Mouse (Mus musculus): ENCODE data around the gene 1700001P01Rik. TPM values are rescaled to one million over a fixed set of nuclear protein-coding genes. Genes with fewer than 3 reads are reported as not detected.
A peak's percentile ranks its signal among the peaks of the same experiment; 100 is the strongest.

The 1700001P01Rik gene
- polyA plus RNA-seq, 1 experiment from 2014 or later = not detected

- Histone ChIP-seq H3K9me3 (ENCODE audit: control insufficient read depth, low read length) (no peaks in the 10 kb centered on the region), H3K4me2 (ENCODE audit: low read length) (peak overlapping the region; percentile 47), H3K27me3 (ENCODE audit: control insufficient read depth, insufficient read depth, low read length) (no peaks in the 10 kb centered on the region), H3K27ac (replicated peaks; ENCODE audit: low read depth, low read length) (peak overlapping the region; percentile 75), H3K36me3 (ENCODE audit: control insufficient read depth, insufficient read depth, low read length) (peaks cover 31% of the 10 kb centered on the region), H3K4me1 (ENCODE audit: control insufficient read depth, insufficient read depth, low read length) (peaks cover 69% of the 10 kb centered on the region), H3K4me3 (replicated peaks; ENCODE audit: low read depth, low read length) (0 out of 2 replicates have a peak overlapping the region, but pooled peaks have one; percentile 12), H3K9ac (replicated peaks; ENCODE audit: low read length) (peak overlapping the region; percentile 39; the same call in 1 of the 2 replicates)
- 50% methylated on average over 7 of the region's 7 CpGs for WGBS
- DNase-seq (no peak), ATAC-seq (ENCODE audit: low FRiP score, low TSS enrichment) (no peak)
These were observed 30.9 kb upstream of the 1700001P01Rik start for GRCm38 (mm10) chr11:97806613-97806964.

GRCm38 (mm10) chr11:97805662-97806612 lies 30.2 kb upstream of the 1700001P01Rik start:
- Histone ChIP-seq H3K27me3 (ENCODE audit: control insufficient read depth, insufficient read depth, low read length) (no peaks in the 10 kb centered on the region), H3K27ac (replicated peaks; ENCODE audit: low read depth, low read length) (peak overlapping the region; percentile 75), H3K9ac (replicated peaks; ENCODE audit: low read length) (peak overlapping the region; percentile 39; the same call in 1 of the 2 replicates), H3K36me3 (ENCODE audit: control insufficient read depth, insufficient read depth, low read length) (peaks cover 31% of the 10 kb centered on the region), H3K4me1 (ENCODE audit: control insufficient read depth, insufficient read depth, low read length) (peaks cover 68% of the 10 kb centered on the region), H3K4me3 (replicated peaks; ENCODE audit: low read depth, low read length) (0 out of 2 replicates have a peak overlapping the region, but pooled peaks have one; percentile 12), H3K4me2 (ENCODE audit: low read length) (peak overlapping the region; percentile 47), H3K9me3 (ENCODE audit: control insufficient read depth, low read length) (no peaks in the 10 kb centered on the region)
- DNase-seq = peak; percentile 67
- peak; percentile 54; the same call in 1 of the 2 replicates for ATAC-seq (ENCODE audit: low FRiP score, low TSS enrichment)
- WGBS = 35% methylated on average over 15 of the region's 15 CpGs

GRCm38 (mm10) chr11:97804841-97805661 lies 29.3 kb upstream of the 1700001P01Rik start:
- Histone ChIP-seq H3K27me3 (ENCODE audit: control insufficient read depth, insufficient read depth, low read length) (no peaks in the 10 kb centered on the region), H3K9me3 (ENCODE audit: control insufficient read depth, low read length) (no peaks in the 10 kb centered on the region), H3K4me3 (replicated peaks; ENCODE audit: low read depth, low read length) (no peak overlapping the region), H3K4me1 (ENCODE audit: control insufficient read depth, insufficient read depth, low read length) (peaks cover 63% of the 10 kb centered on the region), H3K27ac (replicated peaks; ENCODE audit: low read depth, low read length) (peak overlapping the region; percentile 75), H3K4me2 (ENCODE audit: low read length) (peak overlapping the region; percentile 47), H3K9ac (replicated peaks; ENCODE audit: low read length) (no peak overlapping the region), H3K36me3 (ENCODE audit: control insufficient read depth, insufficient read depth, low read length) (peaks cover 31% of the 10 kb centered on the region)
- ATAC-seq (ENCODE audit: low FRiP score, low TSS enrichment) = no peak
- 27% methylated on average over 9 of the region's 9 CpGs for WGBS
- peak; percentile 72 for DNase-seq

- Histone ChIP-seq H3K4me1 (ENCODE audit: control insufficient read depth, insufficient read depth, low read length) (peaks cover 55% of the 10 kb centered on the region), H3K9ac (replicated peaks; ENCODE audit: low read length) (no peak overlapping the region), H3K36me3 (ENCODE audit: control insufficient read depth, insufficient read depth, low read length) (peaks cover 22% of the 10 kb centered on the region), H3K27me3 (ENCODE audit: control insufficient read depth, insufficient read depth, low read length) (no peaks in the 10 kb centered on the region), H3K27ac (replicated peaks; ENCODE audit: low read depth, low read length) (no peak overlapping the region), H3K4me2 (ENCODE audit: low read length) (no peak overlapping the region), H3K9me3 (ENCODE audit: control insufficient read depth, low read length) (no peaks in the 10 kb centered on the region), H3K4me3 (replicated peaks; ENCODE audit: low read depth, low read length) (no peak overlapping the region)
- DNase-seq (no peak), ATAC-seq (ENCODE audit: low FRiP score, low TSS enrichment) (no peak)
- WGBS = 84% methylated on average over 5 of the region's 5 CpGs
These were observed 28.1 kb upstream of the 1700001P01Rik start for GRCm38 (mm10) chr11:97803847-97804246.

- peak overlapping the region; percentile 90; the same call in 1 of the 2 replicates for H3K4me3 ChIP-seq (replicated peaks; ENCODE audit: low read depth, low read length)
- WGBS = 50% methylated on average over 6 of the region's 6 CpGs
- no peak overlapping the region for H3K27ac ChIP-seq (replicated peaks; ENCODE audit: low read depth, low read length)
- no peak for DNase-seq
- peaks cover 8% of the 10 kb centered on the region for H3K36me3 ChIP-seq (ENCODE audit: control insufficient read depth, insufficient read depth, low read length)
- H3K9me3 ChIP-seq (ENCODE audit: control insufficient read depth, low read length) = no peaks in the 10 kb centered on the region
- no peaks in the 10 kb centered on the region for H3K27me3 ChIP-seq (ENCODE audit: control insufficient read depth, insufficient read depth, low read length)
- 0 out of 2 replicates have a peak overlapping the region, but pooled peaks have one; percentile 4 for H3K9ac ChIP-seq (replicated peaks; ENCODE audit: low read length)
- H3K4me1 ChIP-seq (ENCODE audit: control insufficient read depth, insufficient read depth, low read length) = peaks cover 47% of the 10 kb centered on the region
- H3K4me2 ChIP-seq (ENCODE audit: low read length) = peak overlapping the region; percentile 72
- ATAC-seq (ENCODE audit: low FRiP score, low TSS enrichment) = no peak
These were observed 26.8 kb upstream of the 1700001P01Rik start for GRCm38 (mm10) chr11:97802495-97802894.

- no peak overlapping the region for H3K27ac ChIP-seq (replicated peaks; ENCODE audit: low read depth, low read length)
- 35% methylated on average over 1 of the region's 1 CpGs for WGBS
- H3K36me3 ChIP-seq (ENCODE audit: control insufficient read depth, insufficient read depth, low read length) = peaks cover 5% of the 10 kb centered on the region; the same call in 1 of the 2 replicates
- H3K9me3 ChIP-seq (ENCODE audit: control insufficient read depth, low read length) = no peaks in the 10 kb centered on the region
- H3K4me3 ChIP-seq (replicated peaks; ENCODE audit: low read depth, low read length) = peak overlapping the region; percentile 90
- ATAC-seq (ENCODE audit: low FRiP score, low TSS enrichment) (no peak), DNase-seq (no peak)
- H3K9ac ChIP-seq (replicated peaks; ENCODE audit: low read length) = peak overlapping the region; percentile 21; the same call in 1 of the 2 replicates
- H3K4me2 ChIP-seq (ENCODE audit: low read length) = peak overlapping the region; percentile 72
- no peaks in the 10 kb centered on the region for H3K27me3 ChIP-seq (ENCODE audit: control insufficient read depth, insufficient read depth, low read length)
- peaks cover 47% of the 10 kb centered on the region for H3K4me1 ChIP-seq (ENCODE audit: control insufficient read depth, insufficient read depth, low read length)
These were observed 26.4 kb upstream of the 1700001P01Rik start for GRCm38 (mm10) chr11:97802194-97802470.

GRCm38 (mm10) chr11:97801409-97802193 lies 25.9 kb upstream of the 1700001P01Rik start:
- Histone ChIP-seq H3K4me2 (ENCODE audit: low read length) (peak overlapping the region; percentile 72), H3K4me3 (replicated peaks; ENCODE audit: low read depth, low read length) (peak overlapping the region; percentile 90), H3K27ac (replicated peaks; ENCODE audit: low read depth, low read length) (peak overlapping the region; percentile 96; the same call in 1 of the 2 replicates), H3K9me3 (ENCODE audit: control insufficient read depth, low read length) (no peaks in the 10 kb centered on the region), H3K9ac (replicated peaks; ENCODE audit: low read length) (peak overlapping the region; percentile 96), H3K4me1 (ENCODE audit: control insufficient read depth, insufficient read depth, low read length) (peaks cover 46% of the 10 kb centered on the region), H3K36me3 (ENCODE audit: control insufficient read depth, insufficient read depth, low read length) (0 out of 2 replicates have a peak, but pooled peaks cover under 1% of the 10 kb centered on the region), H3K27me3 (ENCODE audit: control insufficient read depth, insufficient read depth, low read length) (no peaks in the 10 kb centered on the region)
- ATAC-seq (ENCODE audit: low FRiP score, low TSS enrichment) = no peak
- WGBS = 38% methylated on average over 8 of the region's 8 CpGs
- peak; percentile 67 for DNase-seq

Measured in midbrain, embryonic 14.5 days (tissue).